Mouse (Mus musculus): ENCODE measurements around the gene Ric8b. TPM values are rescaled to one million over a fixed set of nuclear protein-coding genes. Genes with fewer than 3 reads are reported as not detected.

Ric8b gene
- polyA plus RNA-seq, 1 experiment from 2014 or later = 44.0 TPM

DNA sequence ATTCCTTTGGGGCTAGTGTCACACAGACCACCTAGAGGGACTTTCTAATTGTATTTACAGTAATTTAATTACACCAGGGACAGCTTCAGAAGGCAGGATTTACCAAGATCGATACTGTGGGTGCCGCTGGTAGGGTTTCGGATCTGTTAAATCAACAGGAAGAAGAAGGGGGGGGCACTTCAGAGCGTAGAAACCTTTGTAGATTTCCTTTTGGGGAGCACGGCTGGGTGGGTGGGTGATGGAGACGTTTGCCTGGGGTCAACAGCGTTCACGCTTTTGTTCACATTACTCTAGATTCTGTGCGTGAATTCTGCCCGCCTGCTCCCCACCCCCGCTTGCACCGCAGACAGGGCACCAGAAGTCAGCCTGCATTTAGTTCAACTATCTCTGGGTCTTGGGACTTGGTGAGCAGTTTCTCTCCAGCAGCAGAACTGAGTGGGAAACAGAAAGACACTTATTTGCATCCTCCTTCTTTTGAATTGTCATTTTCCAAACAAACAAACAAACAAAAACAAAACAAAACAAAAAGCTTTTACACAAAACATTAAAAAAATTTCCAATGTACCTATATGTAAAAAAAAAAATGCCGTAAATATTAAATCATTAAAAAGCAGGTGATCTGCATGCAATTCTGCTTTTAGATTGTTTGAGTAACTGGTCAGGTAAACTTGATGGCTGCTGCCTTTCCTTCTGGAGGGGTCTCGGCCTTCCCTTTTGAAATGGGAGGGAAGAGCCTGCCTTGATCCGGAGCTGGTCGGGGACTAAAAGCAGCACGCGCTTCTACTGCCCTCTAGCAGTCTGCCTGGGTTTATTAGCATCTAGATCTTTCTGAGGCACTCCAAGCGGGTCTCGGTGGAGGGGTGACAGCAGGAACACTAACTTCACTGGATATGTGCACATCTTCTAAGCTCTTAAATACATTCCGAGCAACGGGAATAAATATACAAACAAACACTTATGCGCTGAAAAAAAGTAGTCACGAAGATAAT, 127.6 kb downstream of the Ric8b start:
- Histone ChIP-seq H3K4me3 (replicated peaks) (0 out of 2 replicates have a peak overlapping the region, but pooled peaks have one; percentile 0), H3K27ac (replicated peaks) (0 out of 2 replicates have a peak overlapping the region, but pooled peaks have one; percentile 11), H3K36me3 (no peaks in the 10 kb centered on the region), H3K4me1 (peaks cover 12% of the 10 kb centered on the region), H3K9ac (replicated peaks) (0 out of 2 replicates have a peak overlapping the region, but pooled peaks have one; percentile 2), H3K27me3 (replicated peaks) (peaks cover 11% of the 10 kb centered on the region; the same call in 1 of the 2 replicates), H3K9me3 (replicated peaks) (no peaks in the 10 kb centered on the region), H3K4me2 (peak overlapping the region; percentile 46)
- 11% methylated on average over 24 of the region's 24 CpGs for WGBS
- peak; percentile 65; the same call in 1 of the 2 replicates for ATAC-seq (ENCODE audit: low FRiP score)

DNA sequence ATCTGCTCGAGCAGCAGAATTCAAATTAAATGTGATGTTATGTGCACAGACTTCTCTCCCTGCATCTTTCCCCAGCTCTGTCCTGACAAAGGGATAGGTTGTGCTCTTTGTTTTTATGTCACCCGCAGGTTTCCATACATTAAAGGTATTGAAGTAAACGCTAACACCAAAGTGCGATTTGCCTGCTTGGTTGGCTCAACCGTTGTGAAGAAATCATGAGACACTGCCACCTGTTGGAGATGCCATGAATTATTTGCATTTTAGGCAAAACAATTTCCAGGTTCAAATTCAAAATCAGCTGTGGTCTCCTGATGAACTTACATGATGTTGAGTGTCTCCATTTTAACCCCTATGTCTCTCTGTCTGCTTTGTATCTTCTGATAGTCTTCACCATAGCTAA, 129.2 kb downstream of the Ric8b start:
- H3K27me3 ChIP-seq (replicated peaks) = peaks cover 11% of the 10 kb centered on the region; the same call in 1 of the 2 replicates

DNA sequence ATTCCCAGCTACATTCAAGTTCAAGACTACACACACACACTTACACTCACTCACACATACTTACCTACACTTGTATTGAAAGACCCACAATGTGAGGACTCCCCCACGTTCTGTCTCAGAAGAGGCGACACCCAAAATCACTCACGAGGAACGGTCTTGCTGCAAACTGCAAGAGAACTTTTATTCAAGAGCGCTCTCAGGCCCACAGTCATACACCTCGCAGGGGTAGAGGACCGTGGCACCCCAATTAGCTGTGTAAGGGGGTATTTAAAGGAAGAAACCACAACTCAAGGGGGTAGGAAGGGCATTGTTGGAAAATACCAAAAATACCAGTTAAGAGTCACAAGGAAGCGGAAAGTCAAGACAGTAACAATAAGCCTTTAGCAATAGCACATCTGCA, 130.6 kb downstream of the Ric8b start:
- Histone ChIP-seq H3K27me3 (replicated peaks) (no peaks in the 10 kb centered on the region), H3K27ac (replicated peaks) (no peak overlapping the region), H3K4me2 (no peak overlapping the region), H3K9ac (replicated peaks) (no peak overlapping the region), H3K36me3 (no peaks in the 10 kb centered on the region), H3K4me1 (peaks cover 12% of the 10 kb centered on the region), H3K9me3 (replicated peaks) (no peaks in the 10 kb centered on the region), H3K4me3 (replicated peaks) (no peak overlapping the region)
- 96% methylated on average over 8 of the region's 8 CpGs for WGBS
- ATAC-seq (ENCODE audit: low FRiP score) = no peak

More for the DNA sequence above, 129.2 kb downstream of the Ric8b start:
- Histone ChIP-seq H3K4me3 (replicated peaks) (no peak overlapping the region), H3K9me3 (replicated peaks) (no peaks in the 10 kb centered on the region), H3K27ac (replicated peaks) (no peak overlapping the region), H3K4me2 (no peak overlapping the region), H3K9ac (replicated peaks) (no peak overlapping the region), H3K4me1 (peaks cover 12% of the 10 kb centered on the region), H3K36me3 (no peaks in the 10 kb centered on the region)
- no peak for ATAC-seq (ENCODE audit: low FRiP score)
- WGBS = 31% methylated on average over 5 of the region's 5 CpGs

DNA sequence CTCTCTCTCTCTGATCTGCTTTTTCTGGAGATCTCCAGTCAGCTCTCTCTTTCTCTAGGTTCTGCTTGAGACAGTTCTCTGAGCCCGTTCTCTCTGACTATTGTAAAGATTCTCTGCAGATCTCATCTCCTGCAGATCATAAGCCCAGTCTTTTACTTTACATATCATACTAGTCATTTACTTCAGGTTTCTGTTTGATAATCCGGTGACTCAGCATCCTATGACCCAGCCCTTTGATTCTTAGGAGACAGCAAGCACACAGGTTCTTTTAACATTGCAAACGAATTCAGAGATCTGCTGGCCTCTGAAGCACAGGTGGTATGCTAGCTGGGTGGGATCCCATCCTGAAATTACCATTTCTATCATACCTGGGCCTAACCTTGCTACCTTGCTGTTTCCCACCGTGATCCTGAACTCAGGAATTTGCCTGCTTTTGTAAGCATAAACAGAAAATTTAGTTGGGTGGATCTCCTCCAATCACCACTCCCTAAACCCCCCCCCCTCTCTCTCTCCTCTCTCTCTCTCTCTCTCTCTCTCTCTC, 133.3 kb downstream of the Ric8b start:
- H3K4me1 ChIP-seq = 0 out of 2 replicates have a peak, but pooled peaks cover 3% of the 10 kb centered on the region

DNA sequence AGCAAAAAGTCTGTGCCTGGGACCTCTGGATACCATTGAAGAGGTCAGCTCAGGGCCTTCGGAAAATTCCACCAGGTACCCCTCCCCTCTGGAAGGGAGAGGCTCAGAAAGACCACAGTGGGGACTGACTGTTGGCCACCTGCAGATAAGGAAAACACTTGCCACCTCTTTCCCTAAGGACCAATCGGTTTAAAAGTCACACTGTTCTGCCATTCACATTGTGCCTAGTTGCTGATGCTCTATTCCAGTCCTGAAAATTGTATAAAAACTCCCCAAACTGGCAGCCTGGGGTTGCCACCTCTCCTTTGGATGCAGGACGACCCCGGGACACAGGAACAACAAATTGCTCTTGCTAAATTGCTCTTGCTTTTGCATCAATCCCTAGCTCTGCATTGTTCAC, 135.0 kb downstream of the Ric8b start:
- Histone ChIP-seq H3K27me3 (replicated peaks) (no peaks in the 10 kb centered on the region), H3K36me3 (no peaks in the 10 kb centered on the region), H3K27ac (replicated peaks) (no peak overlapping the region), H3K9ac (replicated peaks) (no peak overlapping the region), H3K4me3 (replicated peaks) (no peak overlapping the region), H3K9me3 (replicated peaks) (no peaks in the 10 kb centered on the region), H3K4me1 (no peaks in the 10 kb centered on the region), H3K4me2 (no peak overlapping the region)
- ATAC-seq (ENCODE audit: low FRiP score) = no peak
- 11% methylated on average over 4 of the region's 4 CpGs for WGBS

More for the DNA sequence above, 133.3 kb downstream of the Ric8b start:
- H3K36me3 ChIP-seq = no peaks in the 10 kb centered on the region
- H3K27ac ChIP-seq (replicated peaks) = no peak overlapping the region
- no peak for ATAC-seq (ENCODE audit: low FRiP score)
- H3K4me3 ChIP-seq (replicated peaks) = no peak overlapping the region
- H3K4me2 ChIP-seq = no peak overlapping the region
- H3K9me3 ChIP-seq (replicated peaks) = no peaks in the 10 kb centered on the region
- no peaks in the 10 kb centered on the region for H3K27me3 ChIP-seq (replicated peaks)
- WGBS = 66% methylated on average over 4 of the region's 4 CpGs
- no peak overlapping the region for H3K9ac ChIP-seq (replicated peaks)

DNA sequence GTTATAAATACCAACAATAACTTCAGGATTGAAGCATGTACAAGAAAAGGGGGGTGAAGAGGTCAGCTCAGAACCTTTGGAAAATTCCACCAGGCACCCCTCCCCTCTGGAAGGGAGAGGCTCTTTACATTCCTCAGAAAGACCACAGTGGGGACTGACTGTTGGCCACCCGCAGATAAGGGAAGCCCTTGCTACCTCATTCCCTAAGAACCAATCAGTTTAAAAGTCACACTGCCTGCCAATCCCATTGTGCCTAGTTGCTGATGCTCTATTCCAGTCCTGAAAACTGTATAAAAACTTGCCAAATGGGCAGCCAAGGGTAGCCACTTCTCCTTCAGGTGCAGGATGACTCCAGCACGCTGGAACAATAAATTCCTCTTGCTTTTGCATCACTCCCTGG, 137.5 kb downstream of the Ric8b start:
- Histone ChIP-seq H3K4me1 (no peaks in the 10 kb centered on the region), H3K27me3 (replicated peaks) (no peaks in the 10 kb centered on the region), H3K36me3 (no peaks in the 10 kb centered on the region), H3K4me3 (replicated peaks) (no peak overlapping the region), H3K27ac (replicated peaks) (no peak overlapping the region), H3K9me3 (replicated peaks) (no peaks in the 10 kb centered on the region), H3K9ac (replicated peaks) (no peak overlapping the region), H3K4me2 (no peak overlapping the region)
- WGBS = 88% methylated on average over 2 of the region's 2 CpGs
- no peak for ATAC-seq (ENCODE audit: low FRiP score)

Other genes with a start within 250 kb of the Ric8b start
- 15.9 and 16.6 TPM in 2 replicates for gene Rfx4, start 161.6 kb upstream of the Ric8b start, polyA plus RNA-seq (2015; fragmentation: Nextera tagmentation; extraction: Ambion mirVana)
- gene Fhl4, start 184.9 kb downstream of the Ric8b start, polyA plus RNA-seq (2015; fragmentation: Nextera tagmentation; extraction: Ambion mirVana) = 1.6 and 2.2 TPM in 2 replicates
- gene Tmem263, start 185.0 kb downstream of the Ric8b start, polyA plus RNA-seq (2015; fragmentation: Nextera tagmentation; extraction: Ambion mirVana) = 52.9 and 59.0 TPM in 2 replicates
- 25.3 and 25.9 TPM in 2 replicates for gene Mterf2, start 210.4 kb downstream of the Ric8b start, polyA plus RNA-seq (2015; fragmentation: Nextera tagmentation; extraction: Ambion mirVana)